Mouse (Mus musculus): ENCODE measurements at regions not wholly inside any gene's neighbourhood (a gene's known extent, or its start where the extent isn't known, plus 50 kb on each side); places are given as distances from the start of the nearest gene placed in this dataset.
"Not testable (repeated sequence)": the region's sequence is repeated elsewhere in the genome, so short reads cannot be mapped to it uniquely, and the experiment has no call there.

- 87% methylated on average over 6 of the region's 6 CpGs for WGBS
- H3K4me1 ChIP-seq (ENCODE audit: control insufficient read depth, insufficient read depth, low read length): no peaks in the 10 kb centered on the region
- H3K4me2 ChIP-seq (ENCODE audit: low read depth, low read length): no peak overlapping the region
- H3K36me3 ChIP-seq (replicated peaks; ENCODE audit: control insufficient read depth, insufficient read depth, low read depth, low read length): no peaks in the 10 kb centered on the region
- H3K27ac ChIP-seq (replicated peaks; ENCODE audit: low read depth, low read length): no peak overlapping the region
- no peak overlapping the region for H3K4me3 ChIP-seq (ENCODE audit: low read depth, low read length)
- no peak overlapping the region for H3K9ac ChIP-seq (replicated peaks; ENCODE audit: low read length)
- H3K9me3 ChIP-seq (replicated peaks; ENCODE audit: control insufficient read depth, low read length): no peaks in the 10 kb centered on the region
- no peak for ATAC-seq (replicated peaks; ENCODE audit: insufficient number of reproducible peaks, low FRiP score, low TSS enrichment, low read depth)
- H3K27me3 ChIP-seq (ENCODE audit: control insufficient read depth, insufficient read depth, low read length): no peaks in the 10 kb centered on the region
- no peak for DNase-seq (ENCODE audit: low spot score)
Measured at GRCm38 (mm10) chr7:96026781-96027418, 144.1 kb upstream of the Tenm4 start.

DNA sequence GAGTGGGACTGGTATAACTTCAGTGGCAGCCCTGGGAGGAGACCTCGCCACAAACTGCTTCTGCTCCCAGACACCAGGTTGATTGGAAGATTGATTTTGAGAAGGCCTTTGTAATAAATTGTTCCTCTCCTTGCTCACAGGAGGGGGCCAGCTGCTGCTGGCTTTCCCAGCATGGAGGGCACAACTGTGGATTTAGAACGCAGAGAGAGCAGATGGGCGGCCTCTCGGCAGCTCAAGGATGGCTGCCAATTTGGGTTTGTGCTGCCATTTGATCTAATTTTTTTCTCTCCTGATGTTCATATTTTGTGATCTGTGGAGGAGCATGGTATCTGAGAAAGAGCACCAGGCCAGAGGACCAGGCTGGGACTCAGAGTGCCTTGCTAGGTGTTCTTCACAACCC lies 137.4 kb upstream of the Tenm4 start:
- WGBS: 85% methylated on average over 4 of the region's 4 CpGs

DNA sequence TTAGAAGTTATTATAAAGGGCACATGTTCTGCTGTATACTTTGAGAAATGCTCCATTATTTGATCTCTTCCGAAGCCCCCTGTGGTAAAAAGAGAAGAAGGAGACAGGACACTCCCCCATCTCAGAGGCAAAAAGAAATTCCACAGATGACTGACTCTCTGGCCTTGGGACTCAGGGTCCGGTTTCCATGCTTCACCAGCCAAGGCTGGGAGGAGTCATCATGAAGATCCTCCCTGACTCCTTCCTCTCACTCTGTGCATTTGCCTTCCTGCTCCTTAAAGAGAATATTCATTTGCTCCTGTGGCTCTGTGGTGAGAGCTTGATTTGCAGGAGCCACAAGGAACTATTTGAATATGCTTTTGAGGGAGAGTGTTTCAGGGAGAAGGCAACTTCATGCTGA lies 135.6 kb upstream of the Tenm4 start:
- Histone ChIP-seq H3K36me3 (replicated peaks; ENCODE audit: control insufficient read depth, insufficient read depth, low read depth, low read length) (no peaks in the 10 kb centered on the region), H3K27me3 (ENCODE audit: control insufficient read depth, insufficient read depth, low read length) (no peaks in the 10 kb centered on the region), H3K4me3 (ENCODE audit: low read depth, low read length) (no peak overlapping the region), H3K9ac (replicated peaks; ENCODE audit: low read length) (no peak overlapping the region), H3K4me2 (ENCODE audit: low read depth, low read length) (no peak overlapping the region), H3K27ac (replicated peaks; ENCODE audit: low read depth, low read length) (no peak overlapping the region), H3K9me3 (replicated peaks; ENCODE audit: control insufficient read depth, low read length) (no peaks in the 10 kb centered on the region), H3K4me1 (ENCODE audit: control insufficient read depth, insufficient read depth, low read length) (no peaks in the 10 kb centered on the region)
- ATAC-seq (replicated peaks; ENCODE audit: insufficient number of reproducible peaks, low FRiP score, low TSS enrichment, low read depth) (no peak), DNase-seq (ENCODE audit: low spot score) (no peak)
- WGBS: 42% methylated on average over 2 of the region's 2 CpGs

More for the DNA sequence above, 137.4 kb upstream of the Tenm4 start:
- H3K27ac ChIP-seq (replicated peaks; ENCODE audit: low read depth, low read length): no peak overlapping the region
- no peaks in the 10 kb centered on the region for H3K36me3 ChIP-seq (replicated peaks; ENCODE audit: control insufficient read depth, insufficient read depth, low read depth, low read length)
- no peaks in the 10 kb centered on the region for H3K27me3 ChIP-seq (ENCODE audit: control insufficient read depth, insufficient read depth, low read length)
- H3K4me3 ChIP-seq (ENCODE audit: low read depth, low read length): no peak overlapping the region
- no peaks in the 10 kb centered on the region for H3K9me3 ChIP-seq (replicated peaks; ENCODE audit: control insufficient read depth, low read length)
- DNase-seq (ENCODE audit: low spot score): no peak
- no peak overlapping the region for H3K4me2 ChIP-seq (ENCODE audit: low read depth, low read length)
- no peak for ATAC-seq (replicated peaks; ENCODE audit: insufficient number of reproducible peaks, low FRiP score, low TSS enrichment, low read depth)
- no peak overlapping the region for H3K9ac ChIP-seq (replicated peaks; ENCODE audit: low read length)
- no peaks in the 10 kb centered on the region for H3K4me1 ChIP-seq (ENCODE audit: control insufficient read depth, insufficient read depth, low read length)

DNA sequence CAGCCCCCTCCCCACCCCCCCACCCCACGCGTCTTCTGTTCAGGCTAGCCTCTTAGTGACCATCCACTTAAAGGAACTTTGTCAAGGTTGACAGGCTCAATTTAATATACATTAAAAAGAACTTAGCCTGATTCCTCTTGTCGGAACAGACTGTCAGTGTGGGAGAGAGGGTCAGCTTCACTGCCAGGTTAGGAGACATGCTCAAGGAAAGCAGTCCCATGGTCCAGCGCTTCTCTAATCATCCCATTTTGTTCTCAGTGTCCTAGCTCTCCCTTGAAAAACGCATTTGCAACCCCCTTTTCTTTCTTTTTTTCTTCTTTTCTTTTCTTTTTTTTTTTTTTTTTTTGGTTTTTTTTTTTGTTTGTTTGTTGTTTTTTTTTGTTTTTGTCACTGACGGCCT lies 131.4 kb upstream of the Tenm4 start:
- WGBS: 54% methylated on average over 6 of the region's 6 CpGs
- no peak for DNase-seq (ENCODE audit: low spot score)
- ATAC-seq (replicated peaks; ENCODE audit: insufficient number of reproducible peaks, low FRiP score, low TSS enrichment, low read depth): no peak
- Histone ChIP-seq H3K27ac (replicated peaks; ENCODE audit: low read depth, low read length) (no peak overlapping the region), H3K4me3 (ENCODE audit: low read depth, low read length) (no peak overlapping the region), H3K36me3 (replicated peaks; ENCODE audit: control insufficient read depth, insufficient read depth, low read depth, low read length) (no peaks in the 10 kb centered on the region), H3K4me1 (ENCODE audit: control insufficient read depth, insufficient read depth, low read length) (no peaks in the 10 kb centered on the region), H3K4me2 (ENCODE audit: low read depth, low read length) (no peak overlapping the region), H3K9me3 (replicated peaks; ENCODE audit: control insufficient read depth, low read length) (no peaks in the 10 kb centered on the region), H3K27me3 (ENCODE audit: control insufficient read depth, insufficient read depth, low read length) (no peaks in the 10 kb centered on the region), H3K9ac (replicated peaks; ENCODE audit: low read length) (no peak overlapping the region)

- ATAC-seq (replicated peaks; ENCODE audit: insufficient number of reproducible peaks, low FRiP score, low TSS enrichment, low read depth) (no peak), DNase-seq (ENCODE audit: low spot score) (no peak)
- H3K27me3 ChIP-seq (ENCODE audit: control insufficient read depth, insufficient read depth, low read length): no peaks in the 10 kb centered on the region
- H3K36me3 ChIP-seq (replicated peaks; ENCODE audit: control insufficient read depth, insufficient read depth, low read depth, low read length): no peaks in the 10 kb centered on the region
- no peak overlapping the region for H3K4me2 ChIP-seq (ENCODE audit: low read depth, low read length)
- WGBS: 58% methylated on average over 4 of the region's 4 CpGs
- H3K4me1 ChIP-seq (ENCODE audit: control insufficient read depth, insufficient read depth, low read length): no peaks in the 10 kb centered on the region
- no peak overlapping the region for H3K27ac ChIP-seq (replicated peaks; ENCODE audit: low read depth, low read length)
- no peak overlapping the region for H3K4me3 ChIP-seq (ENCODE audit: low read depth, low read length)
- no peaks in the 10 kb centered on the region for H3K9me3 ChIP-seq (replicated peaks; ENCODE audit: control insufficient read depth, low read length)
- H3K9ac ChIP-seq (replicated peaks; ENCODE audit: low read length): no peak overlapping the region
Measured at GRCm38 (mm10) chr7:96041806-96042205, 129.2 kb upstream of the Tenm4 start.

GRCm38 (mm10) chr7:96051631-96052030 lies 119.4 kb upstream of the Tenm4 start:
- ATAC-seq (replicated peaks; ENCODE audit: insufficient number of reproducible peaks, low FRiP score, low TSS enrichment, low read depth) (no peak), DNase-seq (ENCODE audit: low spot score) (no peak)
- WGBS: 94% methylated on average over 1 of the region's 1 CpGs
- H3K4me3 ChIP-seq (ENCODE audit: low read depth, low read length): no peak overlapping the region
- no peak overlapping the region for H3K4me2 ChIP-seq (ENCODE audit: low read depth, low read length)
- no peaks in the 10 kb centered on the region for H3K9me3 ChIP-seq (replicated peaks; ENCODE audit: control insufficient read depth, low read length)
- no peak overlapping the region for H3K9ac ChIP-seq (replicated peaks; ENCODE audit: low read length)
- H3K4me1 ChIP-seq (ENCODE audit: control insufficient read depth, insufficient read depth, low read length): no peaks in the 10 kb centered on the region
- no peaks in the 10 kb centered on the region for H3K27me3 ChIP-seq (ENCODE audit: control insufficient read depth, insufficient read depth, low read length)
- no peaks in the 10 kb centered on the region for H3K36me3 ChIP-seq (replicated peaks; ENCODE audit: control insufficient read depth, insufficient read depth, low read depth, low read length)
- H3K27ac ChIP-seq (replicated peaks; ENCODE audit: low read depth, low read length): no peak overlapping the region

GRCm38 (mm10) chr7:96061599-96061998 lies 109.4 kb upstream of the Tenm4 start:
- not testable (repeated sequence) for H3K4me2 ChIP-seq (ENCODE audit: low read depth, low read length); H3K4me3 ChIP-seq (ENCODE audit: low read depth, low read length); H3K27ac ChIP-seq (replicated peaks; ENCODE audit: low read depth, low read length); H3K27me3 ChIP-seq (ENCODE audit: control insufficient read depth, insufficient read depth, low read length); H3K9ac ChIP-seq (replicated peaks; ENCODE audit: low read length); H3K9me3 ChIP-seq (replicated peaks; ENCODE audit: control insufficient read depth, low read length); DNase-seq (ENCODE audit: low spot score); H3K4me1 ChIP-seq (ENCODE audit: control insufficient read depth, insufficient read depth, low read length); H3K36me3 ChIP-seq (replicated peaks; ENCODE audit: control insufficient read depth, insufficient read depth, low read depth, low read length); ATAC-seq (replicated peaks; ENCODE audit: insufficient number of reproducible peaks, low FRiP score, low TSS enrichment, low read depth)
- 77% methylated on average over 1 of the region's 1 CpGs for WGBS

- H3K4me1 ChIP-seq (ENCODE audit: control insufficient read depth, insufficient read depth, low read length): no peaks in the 10 kb centered on the region
- no peak overlapping the region for H3K4me2 ChIP-seq (ENCODE audit: low read depth, low read length)
- H3K27ac ChIP-seq (replicated peaks; ENCODE audit: low read depth, low read length): no peak overlapping the region
- DNase-seq (ENCODE audit: low spot score) (no peak), ATAC-seq (replicated peaks; ENCODE audit: insufficient number of reproducible peaks, low FRiP score, low TSS enrichment, low read depth) (no peak)
- H3K36me3 ChIP-seq (replicated peaks; ENCODE audit: control insufficient read depth, insufficient read depth, low read depth, low read length): no peaks in the 10 kb centered on the region
- H3K4me3 ChIP-seq (ENCODE audit: low read depth, low read length): no peak overlapping the region
- WGBS: 91% methylated on average over 1 of the region's 1 CpGs
- no peak overlapping the region for H3K9ac ChIP-seq (replicated peaks; ENCODE audit: low read length)
- no peaks in the 10 kb centered on the region for H3K9me3 ChIP-seq (replicated peaks; ENCODE audit: control insufficient read depth, low read length)
- no peaks in the 10 kb centered on the region for H3K27me3 ChIP-seq (ENCODE audit: control insufficient read depth, insufficient read depth, low read length)
Measured at GRCm38 (mm10) chr7:96078511-96078910, 92.5 kb upstream of the Tenm4 start.
